Mouse (Mus musculus) lung, embryonic 16.5 days (tissue): ENCODE measurements around the gene Hsbp1. TPM values are rescaled to one million over a fixed set of nuclear protein-coding genes. Genes with fewer than 3 reads are reported as not detected.
A peak's percentile ranks its signal among the peaks of the same experiment; 100 is the strongest.
"Not testable (repeated sequence)": the region's sequence is repeated elsewhere in the genome, so short reads cannot be mapped to it uniquely, and the experiment has no call there.

ENCODE experiments used
- ATAC-seq: fragments of 200-750 bp; cut with Nextera tagmentation; 2 replicates; pipeline ENCODE4 v1.8.0; 2017; ENCODE audit warnings: low read depth, mild to moderate bottlenecking, moderate library complexity
- H3K27ac ChIP-seq: fragments of 300-500 bp; sonication (generic); 2 replicates; pipeline ENCODE4 v1.5.1; 2014; ENCODE audit warnings: mild to moderate bottlenecking, control low read depth, low read length
- H3K27me3 ChIP-seq: fragments of 300-500 bp; sonication (generic); 2 replicates; pipeline ENCODE4 v1.6.1; 2014; ENCODE audit warnings: low read depth, low read length, mixed read lengths; ENCODE audit not compliant: control insufficient read depth, insufficient read depth
- H3K36me3 ChIP-seq: fragments of 300-500 bp; sonication (generic); 2 replicates; pipeline ENCODE4 v1.6.1; 2014; ENCODE audit warnings: low read length; ENCODE audit not compliant: control insufficient read depth, insufficient read depth
- H3K4me1 ChIP-seq: fragments of 300-500 bp; sonication (generic); replicated peaks from 2 replicates; pipeline ENCODE4 v1.6.1; 2014; ENCODE audit warnings: low read length, mixed read lengths; ENCODE audit not compliant: control insufficient read depth, insufficient read depth
- H3K4me2 ChIP-seq: fragments of 300-500 bp; sonication (generic); 2 replicates; pipeline ENCODE4 v1.6.1; 2014; ENCODE audit warnings: low read depth, low read length, control low read depth
- H3K4me3 ChIP-seq: fragments of 300-500 bp; sonication (generic); 2 replicates; pipeline ENCODE4 v1.5.1; 2014; ENCODE audit warnings: mild to moderate bottlenecking, low read length, control low read depth
- H3K9ac ChIP-seq: fragments of 300-500 bp; sonication (generic); 2 replicates; pipeline ENCODE4 v1.6.1; 2014; ENCODE audit warnings: low read length, control low read depth
- H3K9me3 ChIP-seq: fragments of 300-500 bp; sonication (generic); 2 replicates; pipeline ENCODE4 v1.6.1; 2016; ENCODE audit warnings: low read length; ENCODE audit not compliant: control insufficient read depth
- WGBS: fragments of 180-500 bp; shearing (Covaris S2); extraction: QIAGEN DNeasy Blood & Tissue Kit; methylation state at CpG from one replicate; pipeline ENCODE4 v1.1.7; 2014; 5-methylcytosine and 5-hydroxymethylcytosine counted together
- polyA plus RNA-seq: library from polyadenylated mRNA; unstranded; fragments of >200 nt; fragmentation: Nextera tagmentation; extraction: Ambion mirVana; gene quantifications from 2 replicates; pipeline ENCODE4 v1.2.1, GENCODE M21; 2015

Hsbp1 gene
- polyA plus RNA-seq: 352 and 375 TPM in 2 replicates

GRCm38 (mm10) chr8:119344190-119344856, at the start of gene Hsbp1:
Hsbp1 (plus strand) TSS chr8:119344488.
- H3K4me2 ChIP-seq: peak within 1 kb of the TSS; percentile 76
- peaks cover 2% of the 10 kb centered on the region; the same call in 1 of the 2 replicates for H3K27me3 ChIP-seq
- peaks cover 3% of the 10 kb centered on the region; the same call in 1 of the 2 replicates for H3K9me3 ChIP-seq
- H3K9ac ChIP-seq: peak within 1 kb of the TSS; percentile 92
- H3K27ac ChIP-seq: peak within 1 kb of the TSS; percentile 17
- WGBS: 2% methylated on average over 52 of the region's 52 CpGs
- peak within 1 kb of the TSS; percentile 84 for H3K4me3 ChIP-seq
- peak; percentile 99 for ATAC-seq
- H3K36me3 ChIP-seq: peaks cover 28% of the 10 kb centered on the region
- H3K4me1 ChIP-seq: peaks cover 6% of the 10 kb centered on the region

- H3K36me3 ChIP-seq: no peaks in the 10 kb centered on the region
- H3K27me3 ChIP-seq: no peaks in the 10 kb centered on the region
- no peak for ATAC-seq
- WGBS: 73% methylated on average over 13 of the region's 13 CpGs
- H3K9ac ChIP-seq: no peak overlapping the region
- H3K27ac ChIP-seq: no peak overlapping the region
- H3K4me1 ChIP-seq: no peaks in the 10 kb centered on the region
- 0 out of 2 replicates have a peak, but pooled peaks cover 3% of the 10 kb centered on the region for H3K9me3 ChIP-seq
- H3K4me3 ChIP-seq: no peak overlapping the region
- H3K4me2 ChIP-seq: no peak overlapping the region
Measured at GRCm38 (mm10) chr8:119295477-119295876, 48.8 kb upstream of the Hsbp1 start.

DNA sequence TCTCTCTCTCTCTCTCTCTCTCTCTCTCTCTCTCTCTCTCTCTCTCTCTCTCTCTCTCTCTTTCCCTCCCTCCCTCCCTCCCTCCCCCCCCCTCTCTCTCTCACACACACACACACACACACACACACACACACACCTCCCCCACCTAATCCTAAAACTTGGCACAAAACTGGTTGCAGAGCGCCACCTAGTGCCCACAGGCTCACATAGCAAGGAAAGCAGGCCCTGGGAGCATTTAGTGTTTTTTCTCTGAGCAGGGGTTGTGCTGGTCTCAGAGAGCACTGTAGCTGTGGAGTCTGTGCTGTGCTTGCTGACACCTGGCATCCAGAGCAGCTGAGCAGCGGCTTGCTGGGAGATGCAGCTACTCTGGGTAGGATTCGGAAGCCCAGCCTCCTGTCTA, 46.5 kb upstream of the Hsbp1 start:
- H3K9ac ChIP-seq, H3K4me1 ChIP-seq, H3K4me3 ChIP-seq, H3K27me3 ChIP-seq, H3K36me3 ChIP-seq, ATAC-seq, H3K27ac ChIP-seq, H3K9me3 ChIP-seq, H3K4me2 ChIP-seq: not testable (repeated sequence)
- 25% methylated on average over 3 of the region's 3 CpGs for WGBS

DNA sequence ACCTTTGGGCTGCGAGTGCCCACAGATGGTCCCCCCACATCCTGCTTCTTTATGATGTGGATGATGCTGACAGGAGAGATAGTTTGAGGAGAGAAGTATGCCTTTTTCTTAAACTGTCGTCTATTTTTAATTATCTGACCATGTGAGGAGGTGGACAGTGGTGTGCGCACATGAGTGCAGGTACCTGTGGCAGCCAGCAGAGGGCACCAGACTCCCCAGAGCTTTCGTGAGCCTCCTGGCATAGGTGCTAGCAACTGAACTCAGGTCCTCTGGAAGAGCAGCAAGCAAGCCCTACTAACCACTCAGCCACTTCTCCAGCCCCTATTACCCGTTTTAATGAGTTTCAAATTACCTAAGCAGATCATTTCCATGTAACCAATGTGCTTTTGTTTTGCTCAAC, 44.0 kb upstream of the Hsbp1 start:
- no peak overlapping the region for H3K4me3 ChIP-seq
- no peak overlapping the region for H3K4me2 ChIP-seq
- H3K9me3 ChIP-seq: 0 out of 2 replicates have a peak, but pooled peaks cover 6% of the 10 kb centered on the region
- H3K27ac ChIP-seq: no peak overlapping the region
- no peaks in the 10 kb centered on the region for H3K36me3 ChIP-seq
- no peak for ATAC-seq
- no peaks in the 10 kb centered on the region for H3K27me3 ChIP-seq
- 89% methylated on average over 5 of the region's 5 CpGs for whole genome bisulfite sequencing
- H3K4me1 ChIP-seq: no peaks in the 10 kb centered on the region
- no peak overlapping the region for H3K9ac ChIP-seq

DNA sequence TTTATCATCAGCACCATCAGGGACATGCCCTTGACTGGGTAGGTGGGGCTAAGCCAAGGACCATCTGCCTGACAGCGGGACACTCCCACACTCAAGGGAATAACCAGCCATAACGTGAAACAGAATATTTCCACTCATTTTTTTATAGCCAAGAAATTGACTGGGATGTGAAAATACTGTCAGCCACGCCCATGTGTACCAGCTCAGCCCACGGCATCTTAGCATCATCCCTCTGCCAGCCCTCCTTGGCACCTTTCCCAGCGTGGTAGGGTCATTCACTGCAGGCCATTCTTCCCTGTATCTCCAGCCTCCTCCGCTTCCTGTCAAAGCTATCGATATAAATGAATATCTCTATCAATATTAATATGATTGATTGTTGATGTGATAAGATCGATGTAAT, 40.1 kb upstream of the Hsbp1 start:
- no peak overlapping the region for H3K27ac ChIP-seq
- H3K27me3 ChIP-seq: no peaks in the 10 kb centered on the region
- WGBS: 71% methylated on average over 8 of the region's 8 CpGs
- H3K4me1 ChIP-seq: no peaks in the 10 kb centered on the region
- H3K36me3 ChIP-seq: no peaks in the 10 kb centered on the region
- no peak overlapping the region for H3K9ac ChIP-seq
- H3K9me3 ChIP-seq: 0 out of 2 replicates have a peak, but pooled peaks cover 6% of the 10 kb centered on the region
- ATAC-seq: no peak
- H3K4me2 ChIP-seq: no peak overlapping the region
- H3K4me3 ChIP-seq: no peak overlapping the region

DNA sequence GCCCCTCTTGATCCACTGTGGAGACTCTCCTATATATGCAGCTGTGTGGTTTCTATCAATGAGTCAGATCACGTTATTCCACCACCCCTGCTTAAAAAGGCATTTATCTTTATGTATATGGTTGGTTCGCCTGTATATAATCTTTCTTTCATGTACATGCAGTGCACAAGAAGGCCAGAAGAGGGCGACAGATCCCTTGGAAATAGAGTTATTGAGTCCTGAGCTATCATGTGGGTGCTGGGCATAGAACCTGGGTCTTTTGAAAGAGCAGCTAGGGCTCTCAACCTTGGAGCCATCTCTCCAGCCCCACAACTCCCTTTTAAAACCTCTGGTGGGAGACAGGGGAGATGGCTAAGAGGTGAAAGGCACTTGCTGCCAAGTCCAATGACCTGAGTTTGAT, 32.9 kb upstream of the Hsbp1 start:
- no peak for ATAC-seq
- no peak overlapping the region for H3K4me2 ChIP-seq
- no peaks in the 10 kb centered on the region for H3K27me3 ChIP-seq
- no peak overlapping the region for H3K4me3 ChIP-seq
- H3K9me3 ChIP-seq: no peaks in the 10 kb centered on the region
- no peaks in the 10 kb centered on the region for H3K4me1 ChIP-seq
- no peaks in the 10 kb centered on the region for H3K36me3 ChIP-seq
- no peak overlapping the region for H3K9ac ChIP-seq
- H3K27ac ChIP-seq: no peak overlapping the region
- 26% methylated on average over 3 of the region's 3 CpGs for WGBS

- WGBS: 40% methylated on average over 6 of the region's 6 CpGs
- ATAC-seq: no peak
- Histone ChIP-seq H3K4me1 (no peaks in the 10 kb centered on the region), H3K9ac (no peak overlapping the region), H3K4me3 (no peak overlapping the region), H3K4me2 (no peak overlapping the region), H3K27ac (no peak overlapping the region), H3K9me3 (no peaks in the 10 kb centered on the region), H3K27me3 (no peaks in the 10 kb centered on the region), H3K36me3 (no peaks in the 10 kb centered on the region)
Measured at GRCm38 (mm10) chr8:119323215-119323614, 21.1 kb upstream of the Hsbp1 start.

DNA sequence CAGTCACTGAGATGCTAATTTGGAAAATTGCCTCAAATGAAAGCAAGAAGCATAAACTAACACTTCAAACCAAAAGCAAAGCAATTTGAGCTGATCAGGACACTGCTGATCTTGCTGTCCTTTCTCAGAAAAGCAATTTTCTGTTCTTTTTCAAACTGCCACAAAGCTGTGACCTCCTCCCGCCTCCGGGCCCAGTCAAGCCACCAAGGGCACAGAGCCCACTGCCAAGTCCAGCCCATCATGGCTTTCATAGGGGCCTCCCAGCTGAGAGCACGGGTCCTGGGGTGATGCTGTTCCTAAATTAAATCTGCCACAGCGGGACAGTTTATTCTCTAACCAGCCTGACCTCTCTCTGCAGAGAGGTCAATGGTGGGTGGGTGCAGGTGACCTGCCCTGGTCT, 4.7 kb upstream of the Hsbp1 start:
- WGBS: 76% methylated on average over 4 of the region's 4 CpGs
- no peak for ATAC-seq
- H3K4me3 ChIP-seq: no peak overlapping the region

GRCm38 (mm10) chr8:119343606-119344005, 682 bp upstream of the Hsbp1 start:
- WGBS: 86% methylated on average over 3 of the region's 3 CpGs
- H3K27me3 ChIP-seq: peaks cover 2% of the 10 kb centered on the region; the same call in 1 of the 2 replicates
- peak; percentile 13; the same call in 1 of the 2 replicates for ATAC-seq
- no peak overlapping the region for H3K27ac ChIP-seq
- H3K4me3 ChIP-seq: peak overlapping the region; percentile 84
- H3K4me1 ChIP-seq: peaks cover 6% of the 10 kb centered on the region
- no peak overlapping the region for H3K9ac ChIP-seq
- H3K9me3 ChIP-seq: peaks cover 3% of the 10 kb centered on the region; the same call in 1 of the 2 replicates
- H3K36me3 ChIP-seq: peaks cover 21% of the 10 kb centered on the region
- peak overlapping the region; percentile 42 for H3K4me2 ChIP-seq

More for the DNA sequence above, 4.7 kb upstream of the Hsbp1 start:
- H3K27me3 ChIP-seq: peaks cover 2% of the 10 kb centered on the region; the same call in 1 of the 2 replicates
- no peaks in the 10 kb centered on the region for H3K4me1 ChIP-seq
- no peak overlapping the region for H3K4me2 ChIP-seq
- no peak overlapping the region for H3K27ac ChIP-seq
- no peak overlapping the region for H3K9ac ChIP-seq
- peaks cover 3% of the 10 kb centered on the region; the same call in 1 of the 2 replicates for H3K9me3 ChIP-seq
- H3K36me3 ChIP-seq: no peaks in the 10 kb centered on the region
